Mouse (Mus musculus) 416B (cell line): ENCODE data around the gene Gm45837.
"Not testable (repeated sequence)": the region's sequence is repeated elsewhere in the genome, so short reads cannot be mapped to it uniquely, and the experiment has no call there.

Experiments
- DNase-seq: peaks from one replicate; pipeline ENCODE4 v3.0.0; 2011; ENCODE audit warnings: low read depth

Gm45837 gene

GRCm38 (mm10) chr7:101550686-101551485 lies 140.2 kb downstream of the Gm45837 start:
- DNase-seq = no peak

- no peak for DNase-seq
Observed at GRCm38 (mm10) chr7:101551530-101551929, 140.8 kb downstream of the Gm45837 start.

DNA sequence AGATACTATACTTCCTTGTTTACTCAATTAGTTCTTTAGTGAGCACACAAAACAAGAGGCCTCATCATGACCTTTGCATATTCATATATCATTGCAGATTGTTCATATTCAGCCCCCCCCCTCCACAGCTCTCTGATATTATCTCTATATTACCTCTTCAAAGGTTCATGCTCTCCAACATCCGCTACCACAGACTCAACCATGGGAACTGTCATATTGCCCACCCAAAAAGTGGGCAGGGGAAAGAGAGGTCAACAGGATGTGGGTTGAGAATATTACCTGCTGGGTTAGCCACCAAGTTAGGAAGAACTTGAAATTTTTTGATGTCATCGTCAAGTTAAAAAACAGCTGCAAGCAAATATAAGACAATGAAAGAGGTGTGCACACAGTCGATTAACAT lies 144.8 kb downstream of the Gm45837 start:
- not testable (repeated sequence) for DNase-seq

GRCm38 (mm10) chr7:101557391-101557790 lies 146.7 kb downstream of the Gm45837 start:
- DNase-seq = peak; percentile 68

- not testable (repeated sequence) for DNase-seq
Observed at GRCm38 (mm10) chr7:101559393-101559792, 148.7 kb downstream of the Gm45837 start.
